Mouse (Mus musculus) heart, embryonic 10.5 days (tissue): ENCODE data around the gene Sf3b3. TPM values are rescaled to one million over a fixed set of nuclear protein-coding genes. Genes with fewer than 3 reads are reported as not detected.

Experiments used
- DNase-seq: peaks from one replicate; pipeline ENCODE4 v3.0.0-alpha.2; 2017; ENCODE audit warnings: low spot score
- H3K27ac ChIP-seq: fragments of 300-500 bp; sonication (generic); 2 replicates; pipeline ENCODE4 v1.5.1; 2016; ENCODE audit warnings: mild to moderate bottlenecking
- H3K27me3 ChIP-seq: fragments of 300-500 bp; sonication (generic); 2 replicates; pipeline ENCODE4 v1.6.1; 2016; ENCODE audit warnings: mild to moderate bottlenecking; ENCODE audit not compliant: poor library complexity, insufficient read depth, severe bottlenecking
- H3K36me3 ChIP-seq: fragments of 300-500 bp; sonication (generic); 2 replicates; pipeline ENCODE4 v1.6.1; 2016; ENCODE audit warnings: mild to moderate bottlenecking, moderate library complexity
- H3K4me1 ChIP-seq: fragments of 300-500 bp; sonication (generic); 2 replicates; pipeline ENCODE4 v1.6.1; 2016; ENCODE audit warnings: mild to moderate bottlenecking
- H3K4me3 ChIP-seq: fragments of 300-500 bp; sonication (generic); 2 replicates; pipeline ENCODE4 v1.5.1; 2016; ENCODE audit warnings: mild to moderate bottlenecking, moderate library complexity
- H3K9me3 ChIP-seq: fragments of 300-500 bp; sonication (generic); 2 replicates; pipeline ENCODE4 v1.6.1; 2016; ENCODE audit warnings: mild to moderate bottlenecking, moderate library complexity
- WGBS: fragments of 180-500 bp; shearing (Covaris S2); methylation state at CpG from one replicate; pipeline ENCODE4 v1.1.7; 2016; 5-methylcytosine and 5-hydroxymethylcytosine counted together
- polyA plus RNA-seq: library from polyadenylated mRNA; unstranded; fragments of >200 nt; fragmentation: Nextera tagmentation; extraction: Ambion mirVana; gene quantifications from 2 replicates; pipeline ENCODE4 v1.2.1, GENCODE M21; 2016

Gene Sf3b3
- 137 and 148 TPM in 2 replicates for polyA plus RNA-seq

DNA sequence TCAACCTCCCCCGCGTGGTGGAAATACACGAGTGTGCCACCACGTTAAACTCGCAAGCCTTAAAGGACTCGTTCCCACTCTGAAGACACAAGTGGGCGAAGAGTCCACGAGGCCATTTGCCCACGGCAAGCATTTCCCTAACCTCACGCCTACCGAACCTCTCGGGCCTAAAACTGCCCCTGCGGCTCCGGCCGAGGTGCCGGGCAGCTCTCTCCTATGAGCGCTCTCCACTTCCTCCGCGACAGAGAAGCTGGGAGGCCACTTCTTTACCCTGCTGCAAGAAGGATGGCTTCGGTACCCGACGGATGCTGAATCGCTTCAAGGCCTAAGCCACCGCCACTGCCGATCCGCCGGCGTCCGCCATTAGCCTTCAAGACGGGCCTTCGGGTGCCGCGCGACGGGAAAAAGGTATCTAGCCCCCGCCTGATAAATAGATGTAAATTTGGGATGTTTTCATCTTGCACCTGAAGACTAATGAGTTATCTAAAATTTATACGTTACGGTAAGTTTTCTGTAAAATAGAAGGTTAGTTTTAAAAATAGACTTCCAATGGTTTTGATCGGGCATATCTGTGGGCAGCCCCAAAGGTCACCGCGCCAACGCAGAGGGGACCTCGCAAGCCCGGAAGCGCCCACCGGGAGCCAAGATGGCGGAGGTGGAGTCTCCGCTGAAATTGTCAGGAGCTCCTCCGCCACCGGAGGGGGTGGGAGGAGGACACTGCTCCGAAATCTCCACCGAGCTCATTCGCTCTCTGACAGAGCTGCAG lies at the start of gene Sf3b3, which contains the start of gene Cog4:
Gene Sf3b3, minus strand, starts transcription at position 383 of the 766 bp plus-strand sequence.
Gene Cog4, plus strand, starts transcription at position 196 of the 766 bp plus-strand sequence.
- Histone ChIP-seq H3K4me3 (peak within 1 kb of the TSS; percentile 86), H3K27ac (peak within 1 kb of the TSS; percentile 94), H3K4me1 (peaks cover 20% of the 10 kb centered on the region), H3K27me3 (no peaks in the 10 kb centered on the region), H3K36me3 (peaks cover 52% of the 10 kb centered on the region), H3K9me3 (no peaks in the 10 kb centered on the region)
- under 1% methylated on average over 53 of the region's 53 CpGs for WGBS
- DNase-seq: peak; percentile 94

DNA sequence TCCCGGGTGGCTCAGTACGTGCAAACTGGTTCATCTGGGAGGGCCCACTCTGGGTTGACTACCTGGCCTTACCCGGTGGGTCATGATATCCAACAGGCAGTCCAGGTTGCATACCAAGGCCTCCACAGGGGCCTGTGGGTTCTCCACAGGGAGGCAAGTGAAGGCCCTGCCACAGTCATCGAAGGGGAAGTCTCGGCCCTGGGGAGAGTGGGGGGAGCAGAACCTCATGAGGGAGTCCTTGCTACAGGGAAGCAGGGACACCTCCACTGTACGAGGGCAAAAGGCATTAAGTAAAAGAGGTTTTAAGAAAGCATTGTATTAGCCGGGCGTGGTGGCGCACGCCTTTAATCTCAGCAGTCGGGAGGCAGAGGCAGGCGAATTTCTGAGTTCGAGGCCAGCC lies 49.2 kb upstream of the Sf3b3 start:
- 92% methylated on average over 13 of the region's 13 CpGs for WGBS
- Histone ChIP-seq H3K4me3 (no peak overlapping the region), H3K4me1 (0 out of 2 replicates have a peak, but pooled peaks cover 3% of the 10 kb centered on the region), H3K9me3 (no peaks in the 10 kb centered on the region), H3K27me3 (no peaks in the 10 kb centered on the region), H3K36me3 (peaks cover 45% of the 10 kb centered on the region), H3K27ac (no peak overlapping the region)
- DNase-seq: no peak

DNA sequence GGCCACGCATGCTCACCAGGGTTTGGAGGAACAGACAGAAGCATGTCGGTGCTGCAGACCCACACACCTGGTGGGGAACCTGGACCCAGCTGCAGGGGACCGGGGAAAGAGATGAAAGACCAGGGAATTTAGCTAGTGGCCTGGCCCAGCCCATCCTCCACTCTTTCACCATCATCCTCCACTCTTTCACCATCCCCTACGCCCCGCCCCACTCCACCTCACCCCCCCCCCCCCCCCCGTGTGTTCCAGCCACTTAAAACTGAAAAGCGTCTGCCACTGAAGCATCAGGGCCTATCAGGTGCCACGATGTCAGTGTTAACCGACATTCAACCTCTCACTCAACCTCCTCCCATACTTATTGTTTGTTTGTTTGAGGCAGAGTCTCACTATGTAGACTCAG lies 48.7 kb upstream of the Sf3b3 start:
- H3K4me1 ChIP-seq: peaks cover 7% of the 10 kb centered on the region; the same call in 1 of the 2 replicates
- no peak for DNase-seq
- no peak overlapping the region for H3K4me3 ChIP-seq
- H3K27me3 ChIP-seq: no peaks in the 10 kb centered on the region
- WGBS: 69% methylated on average over 9 of the region's 9 CpGs
- no peak overlapping the region for H3K27ac ChIP-seq
- H3K9me3 ChIP-seq: no peaks in the 10 kb centered on the region
- H3K36me3 ChIP-seq: peaks cover 45% of the 10 kb centered on the region

DNA sequence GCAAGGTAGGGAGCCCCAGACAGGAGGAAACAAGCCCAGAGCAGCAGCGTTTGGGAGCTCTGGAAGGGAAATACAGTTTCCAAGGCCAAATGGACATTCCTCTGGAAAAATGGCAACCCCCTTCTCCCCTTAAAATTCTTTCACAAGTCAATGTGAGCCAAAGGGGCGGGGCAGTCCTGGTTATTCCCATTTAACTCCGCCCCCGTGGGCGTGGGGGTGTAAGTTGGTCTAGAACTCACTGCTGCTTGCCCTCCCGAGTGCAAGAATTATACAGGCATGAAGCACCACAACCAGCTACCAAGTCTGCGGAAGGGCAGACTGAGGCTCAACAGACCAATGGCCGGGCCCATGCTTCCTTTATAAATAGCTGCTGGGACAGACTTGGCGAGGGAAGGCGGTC lies 48.3 kb upstream of the Sf3b3 start:
- H3K36me3 ChIP-seq: peaks cover 45% of the 10 kb centered on the region
- WGBS: 77% methylated on average over 10 of the region's 10 CpGs

DNA sequence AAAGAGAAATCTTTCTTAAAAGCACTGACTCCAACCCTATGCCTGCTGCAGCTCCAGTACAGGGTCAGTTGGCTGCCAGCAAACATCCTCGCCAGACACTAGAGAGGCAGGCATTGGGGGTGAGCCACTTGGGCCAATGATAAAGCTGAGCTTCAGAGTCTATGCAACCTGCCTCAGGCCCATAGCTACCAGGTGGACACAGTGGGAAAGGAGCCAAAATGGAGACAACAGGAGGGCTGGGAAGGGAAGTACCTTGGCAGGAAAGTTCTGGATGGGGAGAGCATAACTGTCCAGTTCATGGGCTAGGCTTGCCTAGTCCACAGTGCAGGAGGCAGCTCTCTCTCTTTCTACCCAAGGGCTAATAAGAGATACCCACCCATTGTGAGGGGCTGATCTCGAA lies 46.3 kb upstream of the Sf3b3 start:
- peaks cover 12% of the 10 kb centered on the region; the same call in 1 of the 2 replicates for H3K4me1 ChIP-seq
- H3K9me3 ChIP-seq: no peaks in the 10 kb centered on the region
- H3K4me3 ChIP-seq: no peak overlapping the region
- 89% methylated on average over 2 of the region's 2 CpGs for WGBS
- no peak overlapping the region for H3K27ac ChIP-seq
- peaks cover 50% of the 10 kb centered on the region for H3K36me3 ChIP-seq
- no peak for DNase-seq
- H3K27me3 ChIP-seq: no peaks in the 10 kb centered on the region

More for the DNA sequence above, 48.3 kb upstream of the Sf3b3 start:
- no peak overlapping the region for H3K4me3 ChIP-seq
- no peak for DNase-seq
- peaks cover 11% of the 10 kb centered on the region; the same call in 1 of the 2 replicates for H3K4me1 ChIP-seq
- H3K9me3 ChIP-seq: no peaks in the 10 kb centered on the region
- no peaks in the 10 kb centered on the region for H3K27me3 ChIP-seq
- H3K27ac ChIP-seq: no peak overlapping the region

DNA sequence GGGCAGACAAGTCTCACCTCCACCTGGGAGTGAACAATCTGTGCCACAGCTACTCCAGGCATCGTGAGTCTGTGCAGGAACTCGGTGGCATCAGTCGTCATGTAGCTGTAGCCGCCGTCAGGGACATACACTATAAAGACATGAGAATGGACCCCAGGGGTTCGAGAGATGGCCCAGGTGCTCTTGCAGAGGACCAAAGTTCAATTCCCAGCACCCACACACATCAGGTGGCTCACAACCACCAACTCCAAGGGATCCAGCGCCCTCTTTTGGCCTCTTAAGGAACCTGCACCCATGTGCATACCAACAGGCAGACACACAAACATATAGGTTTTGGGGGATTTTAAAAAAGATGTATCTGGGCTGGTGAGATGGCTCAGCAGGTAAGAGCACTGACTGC lies 45.5 kb upstream of the Sf3b3 start:
- no peak for DNase-seq
- no peaks in the 10 kb centered on the region for H3K9me3 ChIP-seq
- peaks cover 51% of the 10 kb centered on the region for H3K36me3 ChIP-seq
- 89% methylated on average over 7 of the region's 7 CpGs for WGBS
- H3K4me1 ChIP-seq: peaks cover 12% of the 10 kb centered on the region; the same call in 1 of the 2 replicates
- no peak overlapping the region for H3K27ac ChIP-seq
- no peak overlapping the region for H3K4me3 ChIP-seq
- H3K27me3 ChIP-seq: no peaks in the 10 kb centered on the region

DNA sequence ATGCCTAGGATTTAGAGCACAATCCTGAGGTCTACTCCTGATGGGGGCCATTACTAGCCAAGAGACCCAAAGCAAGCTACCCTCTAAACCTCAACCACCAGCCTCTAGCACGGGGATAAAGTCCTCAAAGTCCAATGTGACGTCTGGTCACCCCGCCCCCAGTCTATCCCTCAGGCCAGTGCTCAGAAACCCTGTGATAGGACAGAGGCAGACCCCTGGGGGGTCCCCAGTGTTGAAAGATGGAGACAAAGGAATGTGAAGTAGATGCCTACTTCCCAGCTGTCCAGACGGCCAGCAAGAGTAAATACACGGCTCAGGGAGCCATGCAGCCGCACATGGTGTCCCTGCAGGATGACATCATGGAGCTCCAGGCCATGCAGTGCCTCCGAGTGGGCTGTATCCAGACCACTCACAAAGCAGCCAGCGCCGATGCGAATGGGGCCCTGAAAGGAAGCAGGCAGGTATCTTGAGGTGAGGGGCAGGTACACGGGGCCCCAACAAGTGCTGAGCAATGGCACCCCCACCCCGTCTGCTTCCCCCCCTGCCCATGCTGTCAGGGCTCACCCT lies 43.4 kb upstream of the Sf3b3 start:
- peak overlapping the region; percentile 63 for H3K27ac ChIP-seq
- WGBS: 62% methylated on average over 12 of the region's 12 CpGs
- H3K27me3 ChIP-seq: no peaks in the 10 kb centered on the region
- no peak for DNase-seq
- H3K4me3 ChIP-seq: no peak overlapping the region
- peaks cover 9% of the 10 kb centered on the region; the same call in 1 of the 2 replicates for H3K4me1 ChIP-seq
- no peaks in the 10 kb centered on the region for H3K9me3 ChIP-seq
- peaks cover 62% of the 10 kb centered on the region for H3K36me3 ChIP-seq

DNA sequence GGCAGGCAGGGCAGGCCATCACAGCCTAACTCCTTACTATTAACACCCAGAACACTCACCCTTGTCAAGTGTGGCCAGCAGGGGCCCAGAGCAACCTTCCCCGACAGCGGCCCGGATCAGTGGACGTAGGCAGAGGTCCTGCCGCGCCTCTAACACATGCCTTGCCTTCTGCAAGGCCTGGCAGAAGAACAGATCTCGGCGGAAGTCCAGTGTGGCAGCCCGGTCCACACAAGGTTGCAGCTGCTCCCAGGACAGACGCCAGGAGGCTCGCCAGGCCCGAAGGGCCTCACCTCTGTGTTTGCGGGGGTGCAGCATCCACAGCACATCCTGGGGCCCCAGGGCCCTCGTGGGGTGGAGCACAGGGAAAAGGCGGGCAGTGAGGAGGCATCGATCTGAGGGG lies 42.3 kb upstream of the Sf3b3 start:
- no peak overlapping the region for H3K27ac ChIP-seq
- peaks cover 9% of the 10 kb centered on the region; the same call in 1 of the 2 replicates for H3K4me1 ChIP-seq
- peaks cover 65% of the 10 kb centered on the region for H3K36me3 ChIP-seq
- DNase-seq: no peak
- no peak overlapping the region for H3K4me3 ChIP-seq
- 83% methylated on average over 16 of the region's 16 CpGs for WGBS
- no peaks in the 10 kb centered on the region for H3K9me3 ChIP-seq
- H3K27me3 ChIP-seq: no peaks in the 10 kb centered on the region

DNA sequence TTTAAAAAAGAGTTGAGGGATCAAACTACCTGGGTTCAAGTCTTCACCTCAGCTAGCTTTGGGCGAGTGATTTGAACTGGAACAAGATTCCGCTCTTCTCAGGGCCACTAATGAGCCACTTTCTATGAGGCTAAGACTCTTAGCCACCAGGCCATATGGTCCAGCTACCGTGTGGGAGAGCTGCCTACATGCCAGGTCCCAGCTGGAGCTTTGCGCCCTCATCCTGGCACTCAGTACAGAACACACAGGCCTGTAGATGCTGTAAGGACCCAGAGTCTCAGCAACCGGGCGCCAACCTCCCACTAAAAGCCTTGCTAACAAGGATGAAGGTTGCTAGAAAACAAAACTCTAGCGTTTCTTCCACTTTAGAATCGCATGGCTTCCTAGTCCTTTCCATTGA lies 41.9 kb upstream of the Sf3b3 start:
- no peaks in the 10 kb centered on the region for H3K27me3 ChIP-seq
- H3K4me1 ChIP-seq: peaks cover 9% of the 10 kb centered on the region; the same call in 1 of the 2 replicates
- no peak overlapping the region for H3K4me3 ChIP-seq
- 92% methylated on average over 8 of the region's 8 CpGs for WGBS
- H3K27ac ChIP-seq: no peak overlapping the region
- H3K36me3 ChIP-seq: peaks cover 68% of the 10 kb centered on the region
- DNase-seq: no peak
- H3K9me3 ChIP-seq: no peaks in the 10 kb centered on the region

DNA sequence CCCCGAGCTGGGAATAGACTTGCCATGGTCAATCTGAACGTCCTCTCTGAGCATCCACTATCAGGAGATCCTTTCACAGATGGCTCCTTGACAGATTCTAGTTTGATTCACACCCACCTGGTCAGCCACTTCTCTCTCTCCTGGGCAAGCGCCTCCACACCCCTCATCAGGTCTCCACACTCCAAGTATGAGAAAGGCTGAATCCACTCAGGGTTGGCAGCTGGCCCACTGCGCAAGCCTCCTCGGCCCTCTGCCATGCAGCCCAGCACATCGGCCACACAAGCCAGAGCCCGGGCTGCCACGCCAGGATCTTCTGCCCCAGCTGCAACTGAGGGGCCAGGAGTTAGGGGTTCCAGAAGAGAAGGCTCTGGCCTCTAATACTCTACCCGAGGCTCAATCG lies 41.0 kb upstream of the Sf3b3 start:
- 87% methylated on average over 10 of the region's 10 CpGs for WGBS
- no peaks in the 10 kb centered on the region for H3K9me3 ChIP-seq
- no peak overlapping the region for H3K27ac ChIP-seq
- DNase-seq: no peak
- H3K4me3 ChIP-seq: no peak overlapping the region
- peaks cover 69% of the 10 kb centered on the region for H3K36me3 ChIP-seq
- H3K4me1 ChIP-seq: peaks cover 9% of the 10 kb centered on the region; the same call in 1 of the 2 replicates
- no peaks in the 10 kb centered on the region for H3K27me3 ChIP-seq

DNA sequence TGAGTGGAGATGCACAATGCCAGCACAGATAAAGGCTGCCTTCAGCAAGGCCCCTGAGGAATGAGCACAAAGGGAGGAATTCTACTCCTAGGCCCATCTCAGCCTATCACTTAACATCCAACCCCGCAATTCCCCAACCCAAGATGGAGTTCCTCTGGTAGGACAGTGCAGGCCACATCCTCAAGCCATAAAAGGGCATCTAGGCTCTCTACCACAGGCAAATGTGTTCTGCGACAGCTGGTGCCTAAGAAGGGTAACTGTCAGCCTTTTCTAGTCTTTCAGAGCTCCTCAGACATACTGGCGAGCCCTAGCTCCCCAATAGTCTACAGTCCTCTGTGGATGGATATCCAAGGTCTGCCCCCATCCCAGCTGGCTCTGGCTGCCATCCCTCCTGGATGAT lies 40.0 kb upstream of the Sf3b3 start:
- H3K4me3 ChIP-seq: no peak overlapping the region
- H3K27me3 ChIP-seq: no peaks in the 10 kb centered on the region
- H3K36me3 ChIP-seq: peaks cover 75% of the 10 kb centered on the region
- H3K27ac ChIP-seq: no peak overlapping the region
- DNase-seq: no peak
- 79% methylated on average over 3 of the region's 3 CpGs for WGBS
- peaks cover 9% of the 10 kb centered on the region; the same call in 1 of the 2 replicates for H3K4me1 ChIP-seq
- H3K9me3 ChIP-seq: no peaks in the 10 kb centered on the region

DNA sequence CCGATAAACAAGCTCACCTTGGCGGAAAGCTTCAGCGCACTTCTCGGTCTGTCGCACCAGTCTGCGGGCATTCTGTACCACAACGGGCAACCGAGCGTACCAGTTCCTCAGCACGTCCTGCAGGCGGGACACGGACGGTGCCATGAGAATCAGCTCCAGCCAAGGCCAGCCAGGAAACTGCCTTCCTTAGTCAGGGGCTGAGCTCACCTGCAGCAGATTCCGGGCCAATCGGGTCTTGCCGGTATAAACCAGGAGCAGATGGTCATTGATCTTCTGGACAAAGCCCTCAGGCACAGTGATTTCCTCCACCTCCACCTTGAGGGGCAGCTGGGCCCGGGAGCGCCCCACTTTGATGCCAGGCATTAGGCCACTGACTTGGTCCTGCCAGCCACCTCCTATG lies 37.2 kb upstream of the Sf3b3 start:
- no peaks in the 10 kb centered on the region for H3K9me3 ChIP-seq
- whole genome bisulfite sequencing: 93% methylated on average over 18 of the region's 18 CpGs
- no peaks in the 10 kb centered on the region; the same call in 1 of the 2 replicates for H3K4me1 ChIP-seq
- H3K4me3 ChIP-seq: no peak overlapping the region
- H3K36me3 ChIP-seq: peaks cover 94% of the 10 kb centered on the region
- H3K27me3 ChIP-seq: no peaks in the 10 kb centered on the region
- no peak for DNase-seq
- H3K27ac ChIP-seq: no peak overlapping the region

DNA sequence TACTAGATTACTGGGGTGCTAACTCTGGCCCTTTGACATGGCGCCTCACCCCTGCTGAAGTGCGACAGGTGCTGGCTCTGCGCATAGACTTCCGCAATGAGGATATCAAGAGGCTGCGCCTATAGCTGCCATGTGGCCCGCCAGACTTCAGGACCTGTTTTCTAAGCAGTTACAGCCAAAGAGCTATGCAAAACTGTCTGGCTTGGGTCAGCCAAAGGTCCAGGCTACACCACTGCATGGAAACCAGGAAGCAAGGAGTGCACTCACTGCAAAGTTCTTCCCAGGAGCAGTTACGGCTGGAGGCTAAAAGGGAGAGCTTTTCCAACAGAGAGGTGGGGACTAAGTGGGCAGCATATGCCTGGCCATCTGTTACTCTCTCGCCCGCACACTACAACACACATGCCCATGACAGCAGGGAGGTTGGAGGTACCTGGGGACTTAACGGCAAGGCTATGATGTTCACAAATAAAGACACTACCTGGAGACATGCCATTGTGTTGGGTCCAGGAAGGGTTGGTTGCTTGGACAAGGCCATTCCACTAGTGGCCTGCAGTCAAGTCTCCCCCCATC lies 35.2 kb upstream of the Sf3b3 start:
- Histone ChIP-seq H3K4me3 (no peak overlapping the region), H3K36me3 (peaks cover 93% of the 10 kb centered on the region), H3K27me3 (no peaks in the 10 kb centered on the region), H3K9me3 (no peaks in the 10 kb centered on the region), H3K27ac (no peak overlapping the region), H3K4me1 (no peaks in the 10 kb centered on the region)
- 95% methylated on average over 10 of the region's 10 CpGs for WGBS
- DNase-seq: no peak
